Mouse (Mus musculus) left cerebral cortex, adult 2 months (tissue): ENCODE data around the gene Grin2a. TPM values are rescaled to one million over a fixed set of nuclear protein-coding genes. Genes with fewer than 3 reads are reported as not detected.

Experiments
- DNase-seq, 2 experiments: peaks; one replicate each; pipeline ENCODE4 v3.0.0; 2021 to 2022; ENCODE audit warnings: low spot score in 2 of 2, mixed read lengths in 1 of 2; ENCODE audit errors: extremely low spot score in 1 of 2
- H3K27ac ChIP-seq: fragments of 200-600 bp; 2 replicates; pipeline ENCODE4 v1.8.1; 2022
- H3K4me3 ChIP-seq: fragments of 200-600 bp; 2 replicates; pipeline ENCODE4 v1.8.1; 2022
- CTCF ChIP-seq: fragments of 200-600 bp; IDR thresholded peaks from 2 replicates; pipeline ENCODE4 v1.8.1; 2022; ENCODE audit warnings: antibody characterized with exemption, mild to moderate bottlenecking, moderate library complexity
- intact Hi-C: fragments of 180-260 bp; cut with DNase I; formaldehyde crosslinking; loops from one replicate; pipeline ENCODE4 v1.15.1; 2025
- total RNA-seq, 2 experiments: library from RNA; stranded (reverse); gene quantifications; 2 replicates each; pipeline ENCODE4 v1.2.3; 2021

Gene Grin2a
- total RNA-seq, 2 experiments from 2014 or later = 274 to 277 TPM

DNA sequence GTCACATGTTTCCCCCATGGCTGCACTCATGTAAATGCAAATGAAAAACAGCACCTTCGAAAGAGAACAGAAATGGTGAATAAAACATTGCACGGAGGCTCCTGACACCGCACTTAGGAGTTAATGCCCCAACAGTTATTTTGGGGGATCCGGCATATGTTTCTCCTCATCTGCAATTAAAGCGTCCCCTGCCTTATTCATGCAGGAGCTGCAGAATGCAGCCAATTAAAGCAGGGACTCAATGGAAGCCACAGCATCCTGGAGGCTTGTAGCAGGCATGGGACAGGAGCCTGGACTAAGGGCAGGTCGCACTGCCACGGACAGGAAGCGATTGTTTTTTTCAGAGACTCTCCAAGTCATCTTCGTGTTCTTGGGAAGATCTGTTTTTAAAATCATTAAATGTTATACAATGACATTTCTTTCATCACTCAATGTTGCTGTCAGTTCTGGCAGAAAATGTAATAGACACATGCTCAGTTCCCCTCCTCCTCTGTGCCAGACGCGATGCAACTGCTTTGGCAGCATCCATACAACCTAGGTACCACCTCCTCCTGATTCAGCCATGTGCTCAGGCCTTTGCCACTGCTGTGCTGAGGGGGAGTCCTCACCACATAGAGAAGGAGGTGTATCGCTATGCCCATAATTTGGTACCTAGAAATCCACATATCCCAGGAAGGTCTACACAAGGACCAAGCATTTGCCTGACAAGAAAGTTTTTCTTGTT is 143.9 kb downstream of the Grin2a start:
- no peak for TF ChIP-seq CTCF
- Histone ChIP-seq H3K27ac (peak overlapping the region; percentile 22; the same call in 1 of the 2 replicates), H3K4me3 (no peak overlapping the region)
- intact Hi-C loops = no loop called here
- DNase-seq = peak in 1 of 2 experiments; percentile 36

DNA sequence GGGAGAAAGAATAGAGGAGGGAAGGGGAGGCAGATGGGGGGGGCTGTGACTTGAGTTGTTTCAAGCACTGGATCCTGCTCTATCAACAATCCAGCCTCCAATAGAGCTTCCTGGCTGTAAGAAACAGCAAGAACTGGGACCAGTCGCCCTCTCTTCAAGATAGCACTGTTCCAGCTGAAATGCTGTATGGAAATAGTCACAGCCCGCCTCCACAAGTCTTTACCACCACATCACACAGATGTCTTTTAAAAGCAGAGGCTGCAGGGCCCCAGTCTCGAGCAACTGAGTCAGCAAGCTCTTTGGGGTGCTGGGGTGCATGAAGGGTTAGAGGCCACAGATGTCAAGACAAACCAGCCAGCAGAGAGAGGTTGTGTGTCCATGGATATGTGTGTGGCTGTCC is 153.9 kb downstream of the Grin2a start:
- DNase-seq = peak; percentile 46
- Histone ChIP-seq H3K4me3 (no peak overlapping the region), H3K27ac (peak overlapping the region; percentile 53)
- intact Hi-C loops = no loop called here
- no peak for TF ChIP-seq CTCF

DNA sequence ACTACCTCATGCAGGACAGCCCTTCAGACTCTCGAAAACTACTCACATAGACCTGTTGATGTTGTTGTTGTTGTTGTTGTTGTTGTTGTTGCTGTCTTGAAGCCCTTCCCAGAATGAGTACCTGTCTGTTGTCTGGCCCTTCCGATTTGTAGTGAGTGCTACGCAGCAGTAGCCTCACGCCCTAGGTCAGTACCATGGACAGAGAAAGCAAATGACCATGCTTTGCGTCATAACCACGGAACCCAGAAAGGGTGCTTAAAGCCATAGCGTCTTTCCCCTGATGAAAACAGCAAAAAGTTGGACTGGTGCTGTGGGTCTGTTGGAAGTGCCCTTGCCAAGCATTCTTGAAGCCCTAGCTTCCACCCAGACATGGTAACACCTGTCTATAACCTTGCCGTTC is 158.8 kb downstream of the Grin2a start:
- Histone ChIP-seq H3K4me3 (no peak overlapping the region), H3K27ac (no peak overlapping the region)
- TF ChIP-seq CTCF = no peak
- no peak for DNase-seq
- intact Hi-C loops = no loop called here

DNA sequence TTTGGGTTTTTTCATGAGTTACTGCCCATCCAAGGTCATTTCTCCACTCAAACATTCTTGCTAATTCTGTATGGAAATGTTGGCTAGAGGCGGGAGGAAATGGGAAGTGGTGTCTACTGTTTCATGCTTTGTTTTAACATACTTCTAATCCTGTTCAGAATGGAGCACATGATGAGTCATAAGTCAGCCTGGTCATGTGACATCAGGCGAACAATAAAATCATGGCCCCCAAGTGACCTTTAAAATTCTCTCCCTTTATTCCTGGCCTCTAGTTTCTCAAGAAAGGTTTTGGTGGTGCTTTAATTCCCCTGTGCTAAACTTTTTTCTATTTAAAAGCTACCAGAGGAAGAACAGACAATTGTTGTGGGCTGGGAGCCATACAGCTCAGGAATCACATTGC is 161.1 kb downstream of the Grin2a start:
- intact Hi-C loops = no loop called here
- DNase-seq = no peak
- Histone ChIP-seq H3K27ac (no peak overlapping the region), H3K4me3 (no peak overlapping the region)
- TF ChIP-seq CTCF = no peak

DNA sequence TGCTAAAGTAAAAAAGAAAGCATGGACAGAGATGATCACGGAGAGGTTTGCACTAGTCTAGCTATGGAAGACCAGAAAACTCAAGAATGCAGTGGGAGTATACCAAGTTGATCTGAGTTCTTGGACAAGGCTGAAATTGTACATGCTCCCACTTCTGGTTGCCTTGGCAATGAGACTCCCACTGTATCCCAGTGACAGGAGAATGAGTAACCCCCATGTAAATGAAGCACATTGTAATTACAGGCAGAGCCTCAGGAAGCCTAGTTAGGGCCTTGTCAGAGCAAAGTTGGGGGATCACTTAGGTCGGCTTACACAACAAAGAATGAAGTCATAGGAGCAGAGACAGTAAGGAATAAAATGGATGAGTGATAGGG is 170.3 kb downstream of the Grin2a start:
- Histone ChIP-seq H3K27ac (peak overlapping the region; percentile 86), H3K4me3 (no peak overlapping the region)
- intact Hi-C loops = no loop called here
- TF ChIP-seq CTCF = no peak
- DNase-seq = peak; percentile 31 to 42

DNA sequence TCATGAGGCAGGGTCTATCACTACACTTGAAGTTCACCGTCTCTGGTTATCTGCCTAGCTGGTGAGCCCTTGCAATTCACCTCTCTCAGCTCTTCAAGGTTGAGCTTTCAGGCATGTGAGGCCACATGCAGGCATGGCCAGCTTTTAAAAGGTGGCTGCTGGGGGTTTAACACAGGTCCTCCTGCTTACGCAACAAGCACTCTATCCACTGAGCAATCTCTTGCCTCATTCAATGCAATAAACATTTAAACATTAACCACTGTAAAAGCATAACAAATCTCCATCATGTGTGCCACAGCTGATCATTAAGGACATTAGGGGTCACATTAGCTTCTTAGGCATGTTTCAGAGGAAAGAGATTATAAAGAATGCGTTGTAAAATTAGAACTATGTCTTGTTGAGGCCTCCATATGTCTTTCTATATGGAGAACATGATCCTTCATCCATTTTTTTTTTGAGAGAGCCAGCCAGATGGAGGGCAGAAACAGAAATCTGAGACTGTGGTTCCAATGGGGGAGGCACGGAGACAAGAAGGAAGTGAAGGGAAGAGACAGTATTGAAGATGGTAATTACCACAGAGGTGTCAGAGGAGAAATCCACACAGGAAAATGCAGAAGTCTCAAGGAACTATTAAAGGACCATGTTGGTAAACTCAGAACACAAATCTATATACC is 170.8 kb downstream of the Grin2a start:
- intact Hi-C loops = no loop called here
- no peak for DNase-seq
- no peak for TF ChIP-seq CTCF

DNA sequence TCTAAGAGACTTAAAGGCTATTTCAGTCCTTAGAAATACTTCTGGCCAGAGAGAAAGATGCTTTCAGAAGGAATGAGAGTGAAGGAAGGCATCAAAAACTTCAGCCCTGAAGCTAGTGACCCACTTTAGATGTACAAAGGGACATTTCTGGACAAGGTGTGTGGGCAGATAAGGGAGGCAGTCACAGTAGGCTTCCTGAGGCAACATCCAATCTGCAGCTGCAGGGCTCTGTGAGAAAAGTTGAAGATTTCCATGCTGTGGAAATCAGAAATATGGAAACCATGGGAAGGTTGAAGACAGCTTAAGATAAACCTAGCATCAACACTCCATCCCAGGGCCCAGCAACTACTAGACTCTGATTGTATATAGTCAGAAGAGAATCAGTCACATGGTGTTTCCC is 171.7 kb downstream of the Grin2a start:
- no peak for TF ChIP-seq CTCF
- intact Hi-C loops = no loop called here
- no peak for DNase-seq

More for the DNA sequence above, 170.8 kb downstream of the Grin2a start:
- Histone ChIP-seq H3K4me3 (no peak overlapping the region), H3K27ac (peak overlapping the region; percentile 86)

DNA sequence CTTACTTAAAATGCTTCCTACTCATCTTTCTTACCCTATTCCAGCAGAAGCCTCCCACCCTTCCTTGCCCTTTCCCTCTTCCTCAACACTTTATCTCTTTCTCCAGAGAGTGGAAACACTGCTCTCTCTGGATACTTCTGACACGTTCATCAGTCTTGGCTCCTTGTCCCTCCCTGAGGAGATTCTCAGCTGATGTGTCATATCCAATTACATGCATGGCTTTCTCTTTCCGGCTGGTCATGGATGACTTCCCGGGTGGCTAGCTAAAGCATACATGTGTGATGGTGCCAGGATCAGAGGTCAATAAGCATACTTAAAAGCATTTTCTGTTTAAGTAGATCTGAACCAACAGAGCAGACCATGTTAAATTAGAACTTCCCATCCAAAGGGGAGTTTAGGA is 175.9 kb downstream of the Grin2a start:
- intact Hi-C loops = no loop called here
- no peak overlapping the region for H3K4me3 ChIP-seq
- no peak overlapping the region for H3K27ac ChIP-seq
- DNase-seq = no peak
- no peak for TF ChIP-seq CTCF

More for the DNA sequence above, 171.7 kb downstream of the Grin2a start:
- H3K27ac ChIP-seq = peak overlapping the region; percentile 86
- no peak overlapping the region for H3K4me3 ChIP-seq

DNA sequence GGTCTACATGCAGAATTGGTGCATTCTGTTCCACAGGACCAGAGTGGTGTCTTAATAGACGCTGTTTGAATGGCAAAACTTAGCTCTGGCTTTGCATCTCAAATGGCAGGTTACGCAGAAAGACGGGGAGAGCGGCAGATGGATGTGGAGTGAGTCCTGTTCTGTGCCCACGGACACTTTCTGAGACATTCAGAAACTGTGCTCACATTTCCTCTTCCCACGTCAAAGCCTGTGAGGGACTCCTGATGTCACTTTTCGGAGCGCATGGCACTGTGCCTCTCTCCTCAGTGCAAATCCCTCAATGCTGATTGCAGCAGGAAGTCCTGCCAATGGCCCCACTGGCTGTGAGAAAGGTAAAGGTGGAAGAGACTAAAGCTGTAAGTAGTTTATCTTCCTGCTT is 194.0 kb downstream of the Grin2a start:
- intact Hi-C loops = no loop called here
- Histone ChIP-seq H3K4me3 (no peak overlapping the region), H3K27ac (peak overlapping the region; percentile 61)
- TF ChIP-seq CTCF = no peak
- peak; percentile 35 to 66 for DNase-seq

DNA sequence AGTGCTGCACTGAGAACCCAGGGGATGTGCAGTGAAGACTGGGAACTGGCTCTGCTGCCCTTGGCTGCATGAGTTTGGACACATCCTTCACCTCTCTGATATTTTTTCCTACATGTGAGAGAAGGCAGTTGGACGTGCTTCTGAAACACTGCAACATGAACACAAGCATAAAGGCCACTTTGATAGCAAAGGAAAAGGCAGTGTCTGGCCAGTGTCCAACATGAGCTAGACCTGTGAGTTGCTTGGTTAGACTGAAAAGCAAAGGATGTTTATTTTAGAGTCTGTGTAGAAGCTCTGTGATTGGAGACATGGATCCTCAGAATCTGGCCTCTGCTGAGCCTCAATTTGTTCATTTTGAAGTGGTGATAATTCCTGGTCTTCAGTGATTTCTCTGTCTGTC is 195.1 kb downstream of the Grin2a start:
- H3K27ac ChIP-seq = peak overlapping the region; percentile 10; the same call in 1 of the 2 replicates
- intact Hi-C loops = no loop called here
- no peak for TF ChIP-seq CTCF

DNA sequence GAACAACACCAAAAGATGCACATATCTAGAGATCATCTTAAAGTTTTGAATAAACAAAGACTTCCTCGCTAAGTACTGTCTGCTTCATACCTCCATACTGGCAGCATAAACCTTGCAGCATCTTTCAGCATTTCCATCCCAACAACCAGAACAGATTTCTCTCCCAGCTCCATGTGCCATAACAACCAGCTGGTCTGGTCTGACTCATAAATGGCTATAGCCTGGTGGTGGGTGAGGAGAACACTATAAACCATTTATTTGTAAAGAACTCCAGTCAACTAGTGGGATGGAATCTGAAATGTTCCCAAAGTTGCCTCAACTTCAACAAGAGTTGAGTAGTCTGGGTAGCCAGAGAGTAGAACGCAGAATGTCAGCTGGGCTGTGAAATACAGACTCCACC is 202.4 kb downstream of the Grin2a start:
- no peak for DNase-seq
- Histone ChIP-seq H3K4me3 (no peak overlapping the region), H3K27ac (no peak overlapping the region)
- intact Hi-C loops = no loop called here
- TF ChIP-seq CTCF = peak; percentile 4; the same call in 1 of the 2 replicates

More for the DNA sequence above, 195.1 kb downstream of the Grin2a start:
- H3K4me3 ChIP-seq = no peak overlapping the region
- DNase-seq = no peak

DNA sequence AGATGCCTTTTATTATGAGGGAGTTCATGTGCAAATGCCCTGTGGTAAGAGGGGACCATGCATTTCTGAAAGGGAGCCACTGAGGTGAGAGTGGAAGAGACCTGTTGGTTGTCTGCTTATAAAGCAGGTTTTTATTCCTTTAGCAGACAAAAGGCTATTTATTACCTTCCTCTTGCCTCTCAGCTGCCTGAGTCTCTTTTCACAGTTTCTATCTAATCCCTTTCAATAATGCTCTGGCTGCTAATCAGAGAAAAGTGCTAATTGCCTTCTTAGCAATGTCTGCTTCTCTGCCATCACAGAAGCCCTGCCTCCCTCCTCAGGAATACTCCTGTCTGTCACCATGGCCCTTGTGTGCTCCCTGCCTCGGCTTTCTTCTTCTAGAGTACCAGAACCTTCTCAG is 209.1 kb downstream of the Grin2a start:
- no peak for TF ChIP-seq CTCF
- no peak for DNase-seq
- no peak overlapping the region for H3K27ac ChIP-seq
- intact Hi-C loops = no loop called here
- no peak overlapping the region for H3K4me3 ChIP-seq
